Mouse (Mus musculus) layer of hippocampus, adult 11-12 months (tissue): ENCODE measurements around the gene Kif5a.

ENCODE experiments used
- DNase-seq: peaks from one replicate; pipeline ENCODE4 v3.0.0; 2022; ENCODE audit warnings: low spot score

Kif5a gene

DNA sequence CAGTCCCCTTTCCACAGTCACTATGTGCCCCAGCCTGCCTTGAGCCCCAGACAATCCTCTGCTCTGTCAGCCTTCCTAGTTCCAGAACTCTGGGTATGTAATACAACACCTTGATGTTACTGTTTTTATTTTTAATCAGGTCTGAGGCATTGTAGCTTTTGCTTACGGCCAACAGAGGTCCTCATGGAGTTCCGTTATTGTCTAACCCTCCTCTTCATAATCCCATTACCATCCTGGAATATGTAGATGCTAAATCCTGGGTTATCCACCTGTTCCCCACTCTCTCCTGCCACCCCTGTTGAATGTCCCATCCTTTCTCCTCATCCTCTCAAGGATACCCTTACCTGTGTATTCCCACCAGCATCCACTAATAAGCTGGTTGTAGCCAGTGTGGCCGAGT is 86.9 kb downstream of the Kif5a start:
- no peak for DNase-seq
